Mouse (Mus musculus): ENCODE results near the gene Uxt.

GRCm38 (mm10) chrX:20961477-20962378, at the start of gene Uxt:
- TF ChIP-seq CTCF (IDR thresholded peaks at IDR 0.05; ENCODE audit: low read depth) (peak; percentile 42), EP300 (IDR thresholded peaks at IDR 0.05; ENCODE audit: low read depth) (peak; percentile 25; the same call in 1 of the 2 replicates)
